Mouse (Mus musculus): ENCODE data around the gene Shox2.

- TF ChIP-seq POLR2A (IDR thresholded peaks at IDR 0.05; ENCODE audit: low read depth, low read length) (no peak), MXI1 (IDR thresholded peaks at IDR 0.05; ENCODE audit: low read depth, low read length) (no peak), MAFK (IDR thresholded peaks at IDR 0.05; ENCODE audit: insufficient replicate concordance, low read length) (no peak), CTCF (conservative IDR thresholded peaks at IDR 0.05 in 1 of 2, IDR thresholded peaks at IDR 0.05 in 1 of 2; ENCODE audit: low read depth in 2 of 2, low read length in 2 of 2) (peak in 1 of 2 experiments; percentile 40; a peak in 1 of 4 replicates), USF1 (IDR thresholded peaks at IDR 0.05; ENCODE audit: low read depth, low read length) (no peak), JUND (conservative IDR thresholded peaks at IDR 0.05; ENCODE audit: low read depth, low read length) (no peak), EP300 (IDR thresholded peaks at IDR 0.05; ENCODE audit: low read length) (no peak), ZMIZ1 (IDR thresholded peaks at IDR 0.05; ENCODE audit: low read depth, low read length) (no peak), TCF12 (IDR thresholded peaks at IDR 0.05; ENCODE audit: low read depth, low read length) (no peak), ELF1 (IDR thresholded peaks at IDR 0.05; ENCODE audit: low read depth, low read length) (no peak)
Observed at GRCm38 (mm10) chr3:66955126-66955525, 26.4 kb downstream of the Shox2 start.
